In genomic region chr2:3630769-3631477, GRCm38 (mm10) we compare ENCODE assay signal across 16 mouse cellular contexts.
DNase-seq lines count a peak whose midpoint lies in the region; ATAC-seq lines count a peak whose summit lies in the region.
"Had no signal": no experiment of that assay in that cellular context is flagged by ENCODE, and none has a peak within 500 bp of the region (broad histone marks: within the 10 kb centered on the region; RNA-seq: fewer than 3 reads in every experiment).

No protein-coding gene starts in this region.

- ATAC-seq in common myeloid progenitor, adult 5-6 weeks (replicated peaks; ENCODE audit: low read depth, poor library complexity, severe bottlenecking): peak; percentile 64
- ATAC-seq: forebrain, embryonic 14.5 days had no signal

- peak; percentile 3 for DNase-seq in lung, postnatal 25 days (ENCODE audit: low spot score)
- DNase-seq in lung, postnatal 10 days: no peak
- peak; percentile 27 to 44 for DNase-seq in monocyte, adult 2 months (ENCODE audit: low read depth in 1 of 2, low spot score in 2 of 2)
- no peak for DNase-seq in thymus, adult 18-20 months
- DNase-seq in layer of hippocampus, adult 11-12 months (ENCODE audit: low spot score): no peak
- DNase-seq: adrenal gland, adult 2 months; adrenal gland, postnatal 25 days; cerebellum, adult 2 months; cerebellum, postnatal 10 days; embryo, embryonic 11 days; gastrocnemius, adult 2 months; gastrocnemius, postnatal 25 days; heart, adult 18-20 months; heart, postnatal 14 days had no signal

Comparison
In these comparisons a context has a peak if more than half of its experiments do, and no peak if none do; other contexts are left out.
1. DNase-seq: peak in lung, postnatal 25 days (single experiment) and monocyte, adult 2 months (2 of 2); none in lung, postnatal 10 days (single experiment), thymus, adult 18-20 months (0 of 2) and layer of hippocampus, adult 11-12 months (single experiment).